Mouse (Mus musculus): ENCODE data around the gene Robo2. TPM values are rescaled to one million over a fixed set of nuclear protein-coding genes. Genes with fewer than 3 reads are reported as not detected.

Robo2 gene
- polyA plus RNA-seq, 1 experiment from 2014 or later: 97.8 TPM

GRCm38 (mm10) chr16:73959479-73959970, 452.1 kb downstream of the Robo2 start:
- WGBS: 50% methylated on average over 6 of the region's 6 CpGs
- H3K36me3 ChIP-seq: no peaks in the 10 kb centered on the region
- no peaks in the 10 kb centered on the region for H3K27me3 ChIP-seq
- H3K4me3 ChIP-seq (replicated peaks): no peak overlapping the region
- H3K9ac ChIP-seq: no peak overlapping the region
- no peaks in the 10 kb centered on the region for H3K9me3 ChIP-seq (replicated peaks)
- ATAC-seq (replicated peaks; ENCODE audit: low FRiP score): no peak
- no peak overlapping the region for H3K4me2 ChIP-seq
- peak overlapping the region; percentile 68; the same call in 1 of the 2 replicates for H3K27ac ChIP-seq
- H3K4me1 ChIP-seq: peaks cover 8% of the 10 kb centered on the region; the same call in 1 of the 2 replicates

- WGBS: 39% methylated on average over 1 of the region's 1 CpGs
- Histone ChIP-seq H3K9me3 (replicated peaks) (no peaks in the 10 kb centered on the region), H3K27ac (peak overlapping the region; percentile 49), H3K4me2 (no peak overlapping the region), H3K36me3 (no peaks in the 10 kb centered on the region), H3K27me3 (no peaks in the 10 kb centered on the region), H3K4me3 (replicated peaks) (no peak overlapping the region), H3K9ac (no peak overlapping the region), H3K4me1 (peaks cover 6% of the 10 kb centered on the region; the same call in 1 of the 2 replicates)
- ATAC-seq (replicated peaks; ENCODE audit: low FRiP score): no peak; the same call in 1 of the 2 replicates
Measured at GRCm38 (mm10) chr16:73958524-73958846, 453.1 kb downstream of the Robo2 start.

- Histone ChIP-seq H3K4me1 (peaks cover 6% of the 10 kb centered on the region; the same call in 1 of the 2 replicates), H3K9ac (no peak overlapping the region), H3K27me3 (no peaks in the 10 kb centered on the region), H3K4me3 (replicated peaks) (no peak overlapping the region), H3K27ac (peak overlapping the region; percentile 49), H3K9me3 (replicated peaks) (no peaks in the 10 kb centered on the region), H3K36me3 (no peaks in the 10 kb centered on the region), H3K4me2 (no peak overlapping the region)
- WGBS: 16% methylated on average over 3 of the region's 3 CpGs
- peak; percentile 78 for ATAC-seq (replicated peaks; ENCODE audit: low FRiP score)
Measured at GRCm38 (mm10) chr16:73957675-73958523, 453.7 kb downstream of the Robo2 start.

GRCm38 (mm10) chr16:73946171-73946570, 465.5 kb downstream of the Robo2 start:
- H3K27me3 ChIP-seq: no peaks in the 10 kb centered on the region
- H3K27ac ChIP-seq: no peak overlapping the region
- ATAC-seq (replicated peaks; ENCODE audit: low FRiP score): no peak
- H3K4me2 ChIP-seq: no peak overlapping the region
- H3K36me3 ChIP-seq: no peaks in the 10 kb centered on the region
- H3K9me3 ChIP-seq (replicated peaks): no peaks in the 10 kb centered on the region
- no peak overlapping the region for H3K9ac ChIP-seq
- H3K4me1 ChIP-seq: no peaks in the 10 kb centered on the region
- H3K4me3 ChIP-seq (replicated peaks): no peak overlapping the region
- 89% methylated on average over 6 of the region's 6 CpGs for WGBS

- no peak overlapping the region for H3K4me2 ChIP-seq
- no peak overlapping the region for H3K4me3 ChIP-seq (replicated peaks)
- WGBS: 71% methylated on average over 1 of the region's 1 CpGs
- H3K27ac ChIP-seq: no peak overlapping the region
- 0 out of 2 replicates have a peak, but pooled peaks cover 3% of the 10 kb centered on the region for H3K36me3 ChIP-seq
- H3K27me3 ChIP-seq: no peaks in the 10 kb centered on the region
- no peaks in the 10 kb centered on the region for H3K4me1 ChIP-seq
- H3K9ac ChIP-seq: no peak overlapping the region
- no peak for ATAC-seq (replicated peaks; ENCODE audit: low FRiP score)
- H3K9me3 ChIP-seq (replicated peaks): no peaks in the 10 kb centered on the region
Measured at GRCm38 (mm10) chr16:73940211-73940541, 471.4 kb downstream of the Robo2 start.

GRCm38 (mm10) chr16:73939423-73940210, 472.0 kb downstream of the Robo2 start:
- Histone ChIP-seq H3K4me2 (no peak overlapping the region), H3K36me3 (0 out of 2 replicates have a peak, but pooled peaks cover 3% of the 10 kb centered on the region), H3K27ac (no peak overlapping the region), H3K27me3 (no peaks in the 10 kb centered on the region), H3K9me3 (replicated peaks) (no peaks in the 10 kb centered on the region), H3K4me1 (no peaks in the 10 kb centered on the region), H3K4me3 (replicated peaks) (no peak overlapping the region), H3K9ac (no peak overlapping the region)
- 87% methylated on average over 5 of the region's 5 CpGs for WGBS
- no peak for ATAC-seq (replicated peaks; ENCODE audit: low FRiP score)

- Histone ChIP-seq H3K4me1 (no peaks in the 10 kb centered on the region), H3K27ac (no peak overlapping the region), H3K4me2 (no peak overlapping the region), H3K36me3 (peaks cover 9% of the 10 kb centered on the region), H3K4me3 (replicated peaks) (no peak overlapping the region), H3K9me3 (replicated peaks) (no peaks in the 10 kb centered on the region), H3K27me3 (no peaks in the 10 kb centered on the region), H3K9ac (no peak overlapping the region)
- WGBS: 93% methylated on average over 4 of the region's 4 CpGs
- no peak for ATAC-seq (replicated peaks; ENCODE audit: low FRiP score)
Measured at GRCm38 (mm10) chr16:73930323-73930722, 481.3 kb downstream of the Robo2 start.

GRCm38 (mm10) chr16:73927481-73927880, 484.1 kb downstream of the Robo2 start:
- no peaks in the 10 kb centered on the region for H3K27me3 ChIP-seq
- H3K4me3 ChIP-seq (replicated peaks): no peak overlapping the region
- 87% methylated on average over 3 of the region's 3 CpGs for WGBS
- no peak overlapping the region for H3K9ac ChIP-seq
- H3K9me3 ChIP-seq (replicated peaks): no peaks in the 10 kb centered on the region
- H3K4me2 ChIP-seq: no peak overlapping the region
- no peak for ATAC-seq (replicated peaks; ENCODE audit: low FRiP score)
- H3K36me3 ChIP-seq: no peaks in the 10 kb centered on the region
- no peak overlapping the region for H3K27ac ChIP-seq
- H3K4me1 ChIP-seq: no peaks in the 10 kb centered on the region

GRCm38 (mm10) chr16:73915425-73915824, 496.2 kb downstream of the Robo2 start:
- H3K27me3 ChIP-seq: no peaks in the 10 kb centered on the region
- no peaks in the 10 kb centered on the region for H3K4me1 ChIP-seq
- no peak overlapping the region for H3K4me3 ChIP-seq (replicated peaks)
- ATAC-seq (replicated peaks; ENCODE audit: low FRiP score): no peak
- H3K9ac ChIP-seq: no peak overlapping the region
- 88% methylated on average over 4 of the region's 4 CpGs for WGBS
- H3K36me3 ChIP-seq: no peaks in the 10 kb centered on the region
- H3K4me2 ChIP-seq: no peak overlapping the region
- no peak overlapping the region for H3K27ac ChIP-seq
- H3K9me3 ChIP-seq (replicated peaks): no peaks in the 10 kb centered on the region

GRCm38 (mm10) chr16:73914936-73915335, 496.7 kb downstream of the Robo2 start:
- no peak for ATAC-seq (replicated peaks; ENCODE audit: low FRiP score)
- Histone ChIP-seq H3K4me1 (no peaks in the 10 kb centered on the region), H3K36me3 (no peaks in the 10 kb centered on the region), H3K4me3 (replicated peaks) (no peak overlapping the region), H3K9me3 (replicated peaks) (no peaks in the 10 kb centered on the region), H3K27ac (no peak overlapping the region), H3K27me3 (no peaks in the 10 kb centered on the region), H3K4me2 (no peak overlapping the region), H3K9ac (no peak overlapping the region)
- WGBS: 80% methylated on average over 4 of the region's 4 CpGs

GRCm38 (mm10) chr16:73908504-73908903, 503.1 kb downstream of the Robo2 start:
- H3K4me3 ChIP-seq (replicated peaks): no peak overlapping the region
- no peaks in the 10 kb centered on the region for H3K4me1 ChIP-seq
- no peaks in the 10 kb centered on the region for H3K9me3 ChIP-seq (replicated peaks)
- no peak overlapping the region for H3K27ac ChIP-seq
- H3K4me2 ChIP-seq: no peak overlapping the region
- no peak overlapping the region for H3K9ac ChIP-seq
- no peak for ATAC-seq (replicated peaks; ENCODE audit: low FRiP score)
- H3K36me3 ChIP-seq: peaks cover 4% of the 10 kb centered on the region; the same call in 1 of the 2 replicates
- H3K27me3 ChIP-seq: no peaks in the 10 kb centered on the region
- 89% methylated on average over 11 of the region's 11 CpGs for WGBS

- ATAC-seq (replicated peaks; ENCODE audit: low FRiP score): no peak
- Histone ChIP-seq H3K9me3 (replicated peaks) (no peaks in the 10 kb centered on the region), H3K27ac (no peak overlapping the region), H3K4me2 (no peak overlapping the region), H3K27me3 (no peaks in the 10 kb centered on the region), H3K36me3 (peaks cover 4% of the 10 kb centered on the region; the same call in 1 of the 2 replicates), H3K4me3 (replicated peaks) (no peak overlapping the region), H3K4me1 (no peaks in the 10 kb centered on the region), H3K9ac (no peak overlapping the region)
- 89% methylated on average over 11 of the region's 11 CpGs for WGBS
Measured at GRCm38 (mm10) chr16:73896856-73897255, 514.8 kb downstream of the Robo2 start.
